Mouse (Mus musculus): ENCODE measurements around the gene Kcnq5. TPM values are rescaled to one million over a fixed set of nuclear protein-coding genes. Genes with fewer than 3 reads are reported as not detected.

Kcnq5 gene
- polyA plus RNA-seq, 1 experiment from 2014 or later = 4.4 TPM

DNA sequence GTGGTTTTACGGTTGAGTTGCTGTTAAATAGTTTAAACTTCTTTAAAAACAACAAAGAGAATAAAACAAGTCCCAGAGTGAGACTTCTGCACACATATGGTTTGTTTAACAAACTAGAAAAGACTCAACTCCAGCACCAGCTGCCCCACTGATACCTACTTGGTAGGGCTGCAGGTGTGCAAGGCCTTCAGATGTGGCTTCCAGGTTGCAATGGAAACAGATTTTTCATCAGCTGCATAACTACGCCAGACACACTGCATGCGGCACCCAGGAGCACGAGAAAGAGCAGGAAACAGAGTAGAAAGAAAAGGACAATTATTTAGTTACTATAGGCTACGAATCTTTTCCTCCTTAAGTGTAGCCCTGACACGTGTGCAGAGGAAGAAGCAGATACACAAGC lies 492.4 kb downstream of the Kcnq5 start:
- H3K4me2 ChIP-seq (ENCODE audit: low read length) = no peak overlapping the region
- no peak for ATAC-seq (ENCODE audit: insufficient number of reproducible peaks, insufficient read depth, low FRiP score, low read depth)
- no peak overlapping the region for H3K27ac ChIP-seq (replicated peaks in 1 of 2; ENCODE audit: control insufficient read depth in 1 of 2, insufficient read depth in 1 of 2, low read depth in 2 of 2, low read length in 2 of 2)
- H3K9ac ChIP-seq (ENCODE audit: low read length) = no peak overlapping the region
- H3K27me3 ChIP-seq (ENCODE audit: control insufficient read depth, insufficient read depth, low read length) = no peaks in the 10 kb centered on the region
- 85% methylated on average over 6 of the region's 6 CpGs for WGBS
- no peaks in the 10 kb centered on the region for H3K4me1 ChIP-seq (ENCODE audit: control insufficient read depth in 2 of 2, insufficient read depth in 2 of 2, low read length in 2 of 2)
- no peaks in the 10 kb centered on the region for H3K9me3 ChIP-seq (ENCODE audit: control insufficient read depth, low read length)
- H3K36me3 ChIP-seq (ENCODE audit: control insufficient read depth, insufficient read depth, low read length) = no peaks in the 10 kb centered on the region
- no peak overlapping the region for H3K4me3 ChIP-seq (ENCODE audit: control insufficient read depth in 1 of 2, insufficient read depth in 1 of 2, low read depth in 1 of 2, low read length in 2 of 2)

DNA sequence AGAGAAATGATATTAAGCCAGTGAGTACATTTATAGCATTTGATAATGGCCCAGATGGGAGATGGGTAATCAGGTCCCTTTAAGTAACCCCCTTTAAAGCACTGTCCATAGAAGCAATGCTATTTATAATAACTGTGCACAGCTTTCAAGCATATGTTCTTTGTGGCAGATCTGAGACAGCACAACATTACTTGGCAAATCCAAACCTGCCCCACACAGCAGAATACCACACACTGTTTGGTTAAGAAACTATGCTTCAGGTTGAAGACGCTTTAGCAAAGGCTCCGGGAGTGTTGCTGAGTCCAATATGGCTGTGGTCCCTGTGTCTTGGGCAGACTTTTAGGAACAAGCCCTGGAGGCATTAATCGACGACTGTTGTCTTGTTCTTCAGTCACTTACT lies 495.3 kb downstream of the Kcnq5 start:
- Histone ChIP-seq H3K4me2 (ENCODE audit: low read length) (no peak overlapping the region), H3K36me3 (ENCODE audit: control insufficient read depth, insufficient read depth, low read length) (no peaks in the 10 kb centered on the region), H3K9me3 (ENCODE audit: control insufficient read depth, low read length) (no peaks in the 10 kb centered on the region), H3K27ac (replicated peaks in 1 of 2; ENCODE audit: control insufficient read depth in 1 of 2, insufficient read depth in 1 of 2, low read depth in 2 of 2, low read length in 2 of 2) (no peak overlapping the region), H3K4me3 (ENCODE audit: control insufficient read depth in 1 of 2, insufficient read depth in 1 of 2, low read depth in 1 of 2, low read length in 2 of 2) (no peak overlapping the region), H3K9ac (ENCODE audit: low read length) (no peak overlapping the region), H3K27me3 (ENCODE audit: control insufficient read depth, insufficient read depth, low read length) (no peaks in the 10 kb centered on the region), H3K4me1 (ENCODE audit: control insufficient read depth in 2 of 2, insufficient read depth in 2 of 2, low read length in 2 of 2) (no peaks in the 10 kb centered on the region)
- no peak for ATAC-seq (ENCODE audit: insufficient number of reproducible peaks, insufficient read depth, low FRiP score, low read depth)
- 90% methylated on average over 4 of the region's 4 CpGs for WGBS

DNA sequence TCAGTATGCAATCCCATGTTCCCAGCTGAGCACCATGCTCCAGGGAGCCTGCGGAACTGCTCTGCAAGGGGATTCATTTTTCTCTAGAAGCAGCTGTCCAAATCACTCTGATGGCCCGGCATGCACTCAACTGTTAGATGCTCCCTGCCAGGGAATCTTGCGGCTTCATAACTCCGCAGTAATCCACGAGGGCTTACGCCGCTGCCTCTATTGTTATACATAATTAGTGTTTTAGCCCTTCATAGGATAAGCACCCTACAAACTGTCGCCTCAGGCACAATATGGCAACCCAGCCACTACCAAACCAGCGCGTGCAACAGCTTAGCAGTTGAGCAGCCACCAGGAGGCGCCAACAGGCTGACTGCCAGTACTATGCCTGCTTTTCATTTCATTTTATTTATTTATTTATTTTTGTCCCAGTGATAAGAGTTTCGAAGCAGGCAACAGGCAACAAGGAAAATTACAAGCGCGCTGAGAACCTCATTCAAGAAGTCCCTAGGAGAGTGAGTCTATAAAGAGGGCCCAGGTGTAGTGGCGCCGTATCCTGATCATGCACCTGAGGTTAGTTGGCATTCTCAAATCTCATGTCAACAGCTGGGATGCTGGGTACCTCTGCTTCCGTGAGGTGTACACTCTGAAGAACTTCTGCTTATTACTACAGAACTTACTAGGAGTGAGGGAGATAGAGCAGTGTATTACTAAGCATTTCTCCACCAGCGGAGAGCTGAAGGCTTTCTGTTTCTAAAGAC lies 500.6 kb downstream of the Kcnq5 start:
- Histone ChIP-seq H3K9ac (ENCODE audit: low read length) (no peak overlapping the region), H3K9me3 (ENCODE audit: control insufficient read depth, low read length) (no peaks in the 10 kb centered on the region), H3K27ac (replicated peaks in 1 of 2; ENCODE audit: control insufficient read depth in 1 of 2, insufficient read depth in 1 of 2, low read depth in 2 of 2, low read length in 2 of 2) (no peak overlapping the region), H3K4me3 (ENCODE audit: control insufficient read depth in 1 of 2, insufficient read depth in 1 of 2, low read depth in 1 of 2, low read length in 2 of 2) (no peak overlapping the region), H3K27me3 (ENCODE audit: control insufficient read depth, insufficient read depth, low read length) (no peaks in the 10 kb centered on the region), H3K4me1 (ENCODE audit: control insufficient read depth in 2 of 2, insufficient read depth in 2 of 2, low read length in 2 of 2) (peaks cover 5% of the 10 kb centered on the region in 2 experiments; a peak in 1 of 4 replicates), H3K4me2 (ENCODE audit: low read length) (no peak overlapping the region), H3K36me3 (ENCODE audit: control insufficient read depth, insufficient read depth, low read length) (no peaks in the 10 kb centered on the region)
- no peak for ATAC-seq (ENCODE audit: insufficient number of reproducible peaks, insufficient read depth, low FRiP score, low read depth)
- 64% methylated on average over 18 of the region's 18 CpGs for WGBS

DNA sequence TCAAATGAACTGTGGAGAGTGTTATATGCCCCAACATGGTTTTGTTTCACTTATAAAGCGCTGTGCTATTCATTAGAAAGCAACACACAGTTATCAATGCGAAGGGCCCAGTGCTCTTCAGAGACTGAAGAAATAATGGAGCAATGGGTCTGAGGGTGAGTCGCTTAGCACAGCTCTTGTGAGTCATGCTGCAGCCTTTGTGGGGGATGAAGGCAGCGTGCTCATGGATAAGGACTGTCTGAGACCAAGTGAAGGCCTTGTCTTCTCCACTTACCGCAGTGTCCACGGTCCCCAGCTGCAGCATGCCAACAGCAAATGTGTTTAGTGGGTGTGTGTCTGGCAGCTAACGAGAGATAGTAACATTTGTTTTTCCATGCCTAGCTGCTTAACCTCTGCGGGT lies 503.2 kb downstream of the Kcnq5 start:
- Histone ChIP-seq H3K9me3 (ENCODE audit: control insufficient read depth, low read length) (no peaks in the 10 kb centered on the region), H3K4me1 (ENCODE audit: control insufficient read depth in 2 of 2, insufficient read depth in 2 of 2, low read length in 2 of 2) (peaks cover 5% of the 10 kb centered on the region in 2 experiments; a peak in 1 of 4 replicates), H3K27ac (replicated peaks in 1 of 2; ENCODE audit: control insufficient read depth in 1 of 2, insufficient read depth in 1 of 2, low read depth in 2 of 2, low read length in 2 of 2) (no peak overlapping the region), H3K9ac (ENCODE audit: low read length) (no peak overlapping the region), H3K27me3 (ENCODE audit: control insufficient read depth, insufficient read depth, low read length) (no peaks in the 10 kb centered on the region), H3K4me3 (ENCODE audit: control insufficient read depth in 1 of 2, insufficient read depth in 1 of 2, low read depth in 1 of 2, low read length in 2 of 2) (no peak overlapping the region), H3K36me3 (ENCODE audit: control insufficient read depth, insufficient read depth, low read length) (no peaks in the 10 kb centered on the region), H3K4me2 (ENCODE audit: low read length) (no peak overlapping the region)
- WGBS = 55% methylated on average over 8 of the region's 8 CpGs
- no peak for ATAC-seq (ENCODE audit: insufficient number of reproducible peaks, insufficient read depth, low FRiP score, low read depth)

DNA sequence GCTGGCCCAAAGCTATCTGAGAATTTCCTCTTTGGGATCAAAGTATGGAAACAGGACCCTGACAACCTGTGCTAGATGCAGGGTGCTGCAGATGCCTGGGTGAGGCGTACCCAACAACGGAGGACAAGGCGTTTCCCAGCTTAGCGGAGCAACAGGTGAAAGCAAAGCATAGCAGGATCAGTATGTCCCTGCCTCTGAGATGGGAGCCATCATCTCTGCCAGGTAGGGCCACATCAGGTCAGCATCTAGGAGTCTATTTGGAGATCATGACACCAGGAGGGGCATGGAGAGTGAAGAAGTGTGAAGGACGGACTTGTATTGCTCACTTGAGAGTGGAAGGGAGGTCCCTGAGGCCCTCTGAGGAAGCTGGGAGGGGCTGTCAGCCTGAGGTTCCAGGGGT lies 505.8 kb downstream of the Kcnq5 start:
- Histone ChIP-seq H3K4me1 (ENCODE audit: control insufficient read depth in 2 of 2, insufficient read depth in 2 of 2, low read length in 2 of 2) (peaks cover 5% of the 10 kb centered on the region in 2 experiments; a peak in 1 of 4 replicates), H3K9me3 (ENCODE audit: control insufficient read depth, low read length) (no peaks in the 10 kb centered on the region), H3K36me3 (ENCODE audit: control insufficient read depth, insufficient read depth, low read length) (no peaks in the 10 kb centered on the region), H3K4me3 (ENCODE audit: control insufficient read depth in 1 of 2, insufficient read depth in 1 of 2, low read depth in 1 of 2, low read length in 2 of 2) (no peak overlapping the region), H3K27me3 (ENCODE audit: control insufficient read depth, insufficient read depth, low read length) (no peaks in the 10 kb centered on the region), H3K9ac (ENCODE audit: low read length) (no peak overlapping the region), H3K27ac (replicated peaks in 1 of 2; ENCODE audit: control insufficient read depth in 1 of 2, insufficient read depth in 1 of 2, low read depth in 2 of 2, low read length in 2 of 2) (no peak overlapping the region), H3K4me2 (ENCODE audit: low read length) (no peak overlapping the region)
- no peak for ATAC-seq (ENCODE audit: insufficient number of reproducible peaks, insufficient read depth, low FRiP score, low read depth)
- WGBS = 86% methylated on average over 5 of the region's 5 CpGs

DNA sequence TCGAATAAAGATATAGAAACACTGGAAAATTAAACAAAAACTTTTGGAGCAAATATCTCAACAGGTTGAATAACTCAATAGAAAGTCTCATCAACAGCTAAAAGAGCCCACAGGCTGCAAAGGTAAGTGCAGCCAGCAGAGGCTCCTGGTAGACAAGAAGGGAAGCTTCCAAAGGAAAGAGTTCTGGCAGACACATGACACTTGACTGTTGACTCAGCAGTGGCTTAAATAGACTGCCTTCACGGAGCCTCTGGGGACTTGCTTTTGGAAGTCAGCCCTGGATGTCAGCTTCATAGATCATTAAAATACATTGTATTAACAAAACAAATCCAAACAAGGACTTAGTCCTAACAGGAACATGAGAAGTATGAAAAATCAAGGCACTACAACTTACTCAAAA lies 513.5 kb downstream of the Kcnq5 start:
- Histone ChIP-seq H3K36me3 (ENCODE audit: control insufficient read depth, insufficient read depth, low read length) (no peaks in the 10 kb centered on the region), H3K4me2 (ENCODE audit: low read length) (no peak overlapping the region), H3K27me3 (ENCODE audit: control insufficient read depth, insufficient read depth, low read length) (no peaks in the 10 kb centered on the region), H3K27ac (replicated peaks in 1 of 2; ENCODE audit: control insufficient read depth in 1 of 2, insufficient read depth in 1 of 2, low read depth in 2 of 2, low read length in 2 of 2) (no peak overlapping the region), H3K9me3 (ENCODE audit: control insufficient read depth, low read length) (no peaks in the 10 kb centered on the region), H3K9ac (ENCODE audit: low read length) (no peak overlapping the region), H3K4me1 (ENCODE audit: control insufficient read depth in 2 of 2, insufficient read depth in 2 of 2, low read length in 2 of 2) (no peaks in the 10 kb centered on the region), H3K4me3 (ENCODE audit: control insufficient read depth in 1 of 2, insufficient read depth in 1 of 2, low read depth in 1 of 2, low read length in 2 of 2) (no peak overlapping the region)
- 46% methylated on average over 2 of the region's 2 CpGs for WGBS
- no peak for ATAC-seq (ENCODE audit: insufficient number of reproducible peaks, insufficient read depth, low FRiP score, low read depth)

DNA sequence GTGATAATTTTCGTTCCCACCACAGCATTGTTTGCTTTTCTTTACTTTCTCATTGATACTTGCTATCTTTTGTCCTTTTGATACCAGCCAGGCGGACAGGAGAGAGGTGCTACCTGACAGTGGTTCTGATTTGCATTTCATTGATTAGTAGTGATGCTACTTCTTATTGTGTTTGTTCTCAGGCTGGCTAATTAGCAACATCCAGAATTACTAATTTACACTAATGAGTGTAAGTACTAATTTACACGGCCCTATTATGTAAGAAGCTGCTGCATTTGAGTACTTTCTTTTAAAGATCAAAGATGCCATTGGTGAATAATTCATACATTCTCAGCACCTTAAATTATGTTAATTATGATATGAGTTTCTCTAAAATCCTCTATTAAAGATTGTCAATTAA lies 525.0 kb downstream of the Kcnq5 start:
- Histone ChIP-seq H3K27ac (replicated peaks in 1 of 2; ENCODE audit: control insufficient read depth in 1 of 2, insufficient read depth in 1 of 2, low read depth in 2 of 2, low read length in 2 of 2) (no peak overlapping the region), H3K9me3 (ENCODE audit: control insufficient read depth, low read length) (no peaks in the 10 kb centered on the region), H3K4me1 (ENCODE audit: control insufficient read depth in 2 of 2, insufficient read depth in 2 of 2, low read length in 2 of 2) (no peaks in the 10 kb centered on the region), H3K36me3 (ENCODE audit: control insufficient read depth, insufficient read depth, low read length) (no peaks in the 10 kb centered on the region), H3K4me3 (ENCODE audit: control insufficient read depth in 1 of 2, insufficient read depth in 1 of 2, low read depth in 1 of 2, low read length in 2 of 2) (no peak overlapping the region), H3K27me3 (ENCODE audit: control insufficient read depth, insufficient read depth, low read length) (no peaks in the 10 kb centered on the region), H3K9ac (ENCODE audit: low read length) (no peak overlapping the region), H3K4me2 (ENCODE audit: low read length) (no peak overlapping the region)
- ATAC-seq (ENCODE audit: insufficient number of reproducible peaks, insufficient read depth, low FRiP score, low read depth) = no peak
- WGBS = 76% methylated on average over 3 of the region's 3 CpGs

DNA sequence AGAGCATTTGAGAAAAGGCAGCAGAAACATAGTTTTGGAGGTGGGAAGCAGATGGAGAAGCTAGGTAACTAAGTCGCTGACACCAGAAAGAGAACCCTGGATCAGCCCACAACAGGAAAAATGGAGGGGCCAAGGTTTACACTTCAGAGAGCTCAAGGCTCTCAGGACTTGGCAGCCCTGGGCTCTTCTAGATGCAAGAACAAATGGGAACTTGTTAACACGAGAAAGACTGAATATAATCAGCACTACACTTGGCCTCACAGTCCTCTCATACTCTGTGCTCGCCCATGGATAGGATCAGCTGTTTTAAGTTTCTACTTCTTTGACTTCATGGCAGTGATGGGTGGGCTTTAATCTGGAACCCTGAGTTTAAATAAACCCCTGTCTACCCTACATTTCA lies 526.9 kb downstream of the Kcnq5 start:
- H3K36me3 ChIP-seq (ENCODE audit: control insufficient read depth, insufficient read depth, low read length) = no peaks in the 10 kb centered on the region
- WGBS = 49% methylated on average over 3 of the region's 3 CpGs
- no peak overlapping the region for H3K9ac ChIP-seq (ENCODE audit: low read length)
- H3K4me2 ChIP-seq (ENCODE audit: low read length) = no peak overlapping the region
- no peak overlapping the region for H3K27ac ChIP-seq (replicated peaks in 1 of 2; ENCODE audit: control insufficient read depth in 1 of 2, insufficient read depth in 1 of 2, low read depth in 2 of 2, low read length in 2 of 2)
- no peaks in the 10 kb centered on the region for H3K27me3 ChIP-seq (ENCODE audit: control insufficient read depth, insufficient read depth, low read length)
- H3K4me3 ChIP-seq (ENCODE audit: control insufficient read depth in 1 of 2, insufficient read depth in 1 of 2, low read depth in 1 of 2, low read length in 2 of 2) = no peak overlapping the region
- no peak for ATAC-seq (ENCODE audit: insufficient number of reproducible peaks, insufficient read depth, low FRiP score, low read depth)
- no peaks in the 10 kb centered on the region for H3K4me1 ChIP-seq (ENCODE audit: control insufficient read depth in 2 of 2, insufficient read depth in 2 of 2, low read length in 2 of 2)
- no peaks in the 10 kb centered on the region for H3K9me3 ChIP-seq (ENCODE audit: control insufficient read depth, low read length)
